Mouse (Mus musculus) hindbrain, embryonic 15.5 days (tissue): ENCODE results near the gene Mef2a. TPM values are rescaled to one million over a fixed set of nuclear protein-coding genes. Genes with fewer than 3 reads are reported as not detected.
A peak's percentile ranks its signal among the peaks of the same experiment; 100 is the strongest.
"Not testable (repeated sequence)": the region's sequence is repeated elsewhere in the genome, so short reads cannot be mapped to it uniquely, and the experiment has no call there.

Source experiments
- ATAC-seq: fragments of 200-750 bp; cut with Nextera tagmentation; 2 replicates; pipeline ENCODE4 v1.8.0; 2017; ENCODE audit warnings: low read depth, moderate number of reproducible peaks, moderate TSS enrichment; ENCODE audit not compliant: low FRiP score
- H3K27ac ChIP-seq: fragments of 300-500 bp; sonication (generic); replicated peaks from 2 replicates; pipeline ENCODE4 v1.5.1; 2015; ENCODE audit warnings: mild to moderate bottlenecking, inconsistent platforms
- H3K27me3 ChIP-seq: fragments of 300-500 bp; sonication (generic); 2 replicates; pipeline ENCODE4 v1.6.1; 2015; ENCODE audit warnings: control low read depth, inconsistent platforms
- H3K36me3 ChIP-seq: fragments of 300-500 bp; sonication (generic); 2 replicates; pipeline ENCODE4 v1.6.1; 2015; ENCODE audit warnings: control low read depth, inconsistent platforms
- H3K4me1 ChIP-seq: fragments of 300-500 bp; sonication (generic); replicated peaks from 2 replicates; pipeline ENCODE4 v1.6.1; 2015; ENCODE audit warnings: control low read depth, inconsistent platforms
- H3K4me2 ChIP-seq: fragments of 300-500 bp; sonication (generic); 2 replicates; pipeline ENCODE4 v1.6.1; 2015; ENCODE audit warnings: moderate library complexity, mild to moderate bottlenecking, inconsistent platforms
- H3K4me3 ChIP-seq: fragments of 300-500 bp; sonication (generic); 2 replicates; pipeline ENCODE4 v1.5.1; 2015; ENCODE audit warnings: mild to moderate bottlenecking, inconsistent platforms
- H3K9ac ChIP-seq: fragments of 300-500 bp; sonication (generic); 2 replicates; pipeline ENCODE4 v1.6.1; 2015; ENCODE audit warnings: inconsistent platforms
- H3K9me3 ChIP-seq: fragments of 300-500 bp; sonication (generic); 2 replicates; pipeline ENCODE4 v1.6.1; 2016; ENCODE audit warnings: control low read depth, inconsistent platforms
- WGBS: fragments of 180-500 bp; shearing (Covaris S2); methylation state at CpG from one replicate; pipeline ENCODE4 v1.1.7; 2015; 5-methylcytosine and 5-hydroxymethylcytosine counted together
- polyA plus RNA-seq: library from polyadenylated mRNA; unstranded; fragments of >200 nt; fragmentation: Nextera tagmentation; extraction: Ambion mirVana; gene quantifications from 2 replicates; pipeline ENCODE4 v1.2.1, GENCODE M21; 2015

The Mef2a gene
- polyA plus RNA-seq, 1 experiment from 2014 or later, result 35.0 TPM

GRCm38 (mm10) chr7:67296419-67296818 lies 76.2 kb downstream of the Mef2a start:
- 91% methylated on average over 1 of the region's 1 CpGs for WGBS
- H3K4me3 ChIP-seq, result no peak overlapping the region
- no peaks in the 10 kb centered on the region for H3K9me3 ChIP-seq
- no peaks in the 10 kb centered on the region for H3K27me3 ChIP-seq
- H3K9ac ChIP-seq, result no peak overlapping the region
- H3K4me2 ChIP-seq, result no peak overlapping the region
- H3K4me1 ChIP-seq, result no peaks in the 10 kb centered on the region
- ATAC-seq, result no peak
- H3K27ac ChIP-seq, result no peak overlapping the region
- no peaks in the 10 kb centered on the region for H3K36me3 ChIP-seq

GRCm38 (mm10) chr7:67291356-67291755 lies 81.3 kb downstream of the Mef2a start:
- 76% methylated on average over 1 of the region's 1 CpGs for WGBS
- Histone ChIP-seq H3K4me3 (no peak overlapping the region), H3K27me3 (no peaks in the 10 kb centered on the region), H3K9me3 (no peaks in the 10 kb centered on the region), H3K4me1 (no peaks in the 10 kb centered on the region), H3K9ac (no peak overlapping the region), H3K36me3 (no peaks in the 10 kb centered on the region), H3K4me2 (no peak overlapping the region), H3K27ac (no peak overlapping the region)
- ATAC-seq, result no peak

DNA sequence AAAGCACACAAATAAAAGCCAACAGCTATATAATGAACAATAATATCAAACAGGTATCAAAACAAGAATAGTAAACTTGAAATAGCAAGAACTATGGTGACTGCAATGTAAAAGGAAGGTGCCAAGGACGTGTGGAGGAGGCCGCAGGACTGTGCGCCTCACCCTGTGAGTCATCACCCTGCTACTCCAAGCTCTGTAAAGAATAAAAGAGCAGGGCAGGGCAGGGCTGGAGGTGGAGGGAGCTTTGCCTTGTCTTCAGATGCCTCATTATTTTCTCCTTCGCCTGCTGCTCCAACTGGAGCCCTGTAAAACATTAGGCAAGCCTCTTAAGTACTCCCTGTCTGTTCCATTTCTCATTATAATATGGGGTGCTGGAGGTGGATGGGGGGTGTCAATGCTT lies 85.2 kb downstream of the Mef2a start:
- H3K4me2 ChIP-seq, result no peak overlapping the region

DNA sequence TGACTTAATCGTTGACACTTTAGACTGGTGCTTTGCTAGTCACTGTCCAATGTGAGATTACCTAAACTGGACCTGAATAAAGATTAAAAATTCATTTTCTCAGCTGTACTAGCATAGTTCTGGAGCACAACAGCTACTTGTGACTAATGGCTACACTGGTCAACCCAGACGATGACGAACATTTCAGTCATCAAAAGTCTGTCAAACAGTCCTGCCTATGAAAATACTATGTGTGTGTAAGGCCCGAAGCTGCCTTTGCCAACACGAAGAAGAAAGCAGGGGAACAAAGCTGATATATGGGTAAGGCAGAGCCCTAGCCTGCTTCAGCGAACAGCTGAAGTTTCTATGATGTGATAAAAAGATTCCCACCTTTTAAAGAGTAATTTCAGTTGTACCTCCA lies 89.1 kb downstream of the Mef2a start:
- Histone ChIP-seq H3K9ac (no peak overlapping the region), H3K9me3 (no peaks in the 10 kb centered on the region), H3K27me3 (no peaks in the 10 kb centered on the region), H3K27ac (no peak overlapping the region), H3K4me3 (no peak overlapping the region), H3K36me3 (no peaks in the 10 kb centered on the region), H3K4me2 (no peak overlapping the region), H3K4me1 (no peaks in the 10 kb centered on the region)
- no peak for ATAC-seq
- 97% methylated on average over 6 of the region's 6 CpGs for WGBS

More for the DNA sequence above, 85.2 kb downstream of the Mef2a start:
- Histone ChIP-seq H3K4me3 (no peak overlapping the region), H3K9me3 (no peaks in the 10 kb centered on the region), H3K27me3 (no peaks in the 10 kb centered on the region), H3K4me1 (no peaks in the 10 kb centered on the region), H3K9ac (no peak overlapping the region), H3K36me3 (no peaks in the 10 kb centered on the region), H3K27ac (no peak overlapping the region)
- WGBS, result 89% methylated on average over 4 of the region's 4 CpGs
- ATAC-seq, result no peak

GRCm38 (mm10) chr7:67270447-67270846 lies 102.2 kb downstream of the Mef2a start:
- H3K4me3 ChIP-seq, H3K4me2 ChIP-seq, H3K9me3 ChIP-seq, H3K27me3 ChIP-seq, ATAC-seq, H3K27ac ChIP-seq, H3K4me1 ChIP-seq, H3K9ac ChIP-seq, H3K36me3 ChIP-seq: not testable (repeated sequence)
- 94% methylated on average over 4 of the region's 4 CpGs for WGBS

GRCm38 (mm10) chr7:67259828-67260563 lies 112.7 kb downstream of the Mef2a start:
- no peak overlapping the region for H3K27ac ChIP-seq
- H3K4me3 ChIP-seq, result no peak overlapping the region
- no peaks in the 10 kb centered on the region for H3K4me1 ChIP-seq
- no peaks in the 10 kb centered on the region for H3K9me3 ChIP-seq
- 0 out of 2 replicates have a peak, but pooled peaks have one; percentile 59 for ATAC-seq
- H3K36me3 ChIP-seq, result peaks cover 26% of the 10 kb centered on the region
- no peak overlapping the region for H3K4me2 ChIP-seq
- WGBS, result 68% methylated on average over 4 of the region's 4 CpGs
- no peaks in the 10 kb centered on the region for H3K27me3 ChIP-seq
- no peak overlapping the region for H3K9ac ChIP-seq

- no peak overlapping the region for H3K9ac ChIP-seq
Observed at GRCm38 (mm10) chr7:67246067-67246466, 126.6 kb downstream of the Mef2a start.

DNA sequence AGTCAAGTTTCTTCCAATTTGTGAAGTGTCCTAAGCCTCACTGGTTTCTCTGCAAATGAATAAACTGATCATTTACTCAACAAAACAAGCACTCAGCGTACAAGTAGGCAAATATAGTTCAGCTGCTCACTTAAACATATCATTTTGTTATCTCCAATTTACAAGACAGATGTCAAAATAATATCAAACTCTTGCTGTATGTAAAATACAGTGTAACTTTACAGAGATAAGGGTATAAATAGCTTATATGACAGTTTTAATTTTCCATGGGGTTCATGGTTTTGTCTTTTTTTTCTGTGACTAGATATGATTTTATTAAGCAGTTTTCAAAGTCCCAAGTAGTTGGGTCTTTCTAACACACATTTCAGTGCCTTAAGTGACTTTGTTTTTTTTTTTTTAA lies 127.4 kb downstream of the Mef2a start:
- 88% methylated on average over 1 of the region's 1 CpGs for WGBS
- H3K36me3 ChIP-seq, result peaks cover 7% of the 10 kb centered on the region
- no peak overlapping the region for H3K4me2 ChIP-seq
- no peak overlapping the region for H3K27ac ChIP-seq
- H3K4me1 ChIP-seq, result no peaks in the 10 kb centered on the region
- ATAC-seq, result no peak
- H3K4me3 ChIP-seq, result no peak overlapping the region
- H3K27me3 ChIP-seq, result no peaks in the 10 kb centered on the region
- H3K9me3 ChIP-seq, result no peaks in the 10 kb centered on the region
- no peak overlapping the region for H3K9ac ChIP-seq

More at GRCm38 (mm10) chr7:67246067-67246466, 126.6 kb downstream of the Mef2a start:
- WGBS, result 81% methylated on average over 2 of the region's 2 CpGs
- H3K27me3 ChIP-seq, result no peaks in the 10 kb centered on the region
- peaks cover 7% of the 10 kb centered on the region for H3K36me3 ChIP-seq
- H3K27ac ChIP-seq, result no peak overlapping the region
- no peak for ATAC-seq
- H3K4me3 ChIP-seq, result no peak overlapping the region
- H3K4me1 ChIP-seq, result no peaks in the 10 kb centered on the region
- no peaks in the 10 kb centered on the region for H3K9me3 ChIP-seq
- H3K4me2 ChIP-seq, result no peak overlapping the region

GRCm38 (mm10) chr7:67243894-67244282 lies 128.8 kb downstream of the Mef2a start:
- Histone ChIP-seq H3K4me3 (no peak overlapping the region), H3K9ac (no peak overlapping the region), H3K27ac (no peak overlapping the region), H3K36me3 (no peaks in the 10 kb centered on the region; the same call in 1 of the 2 replicates), H3K9me3 (no peaks in the 10 kb centered on the region), H3K4me1 (no peaks in the 10 kb centered on the region), H3K27me3 (no peaks in the 10 kb centered on the region), H3K4me2 (no peak overlapping the region)
- 61% methylated on average over 4 of the region's 4 CpGs for WGBS
- ATAC-seq, result no peak

- H3K4me3 ChIP-seq, result no peak overlapping the region
- peak; percentile 54; the same call in 1 of the 2 replicates for ATAC-seq
- no peaks in the 10 kb centered on the region for H3K4me1 ChIP-seq
- no peak overlapping the region for H3K27ac ChIP-seq
- H3K9ac ChIP-seq, result no peak overlapping the region
- H3K4me2 ChIP-seq, result no peak overlapping the region
- no peaks in the 10 kb centered on the region for H3K27me3 ChIP-seq
- no peaks in the 10 kb centered on the region for H3K9me3 ChIP-seq
- WGBS, result 63% methylated on average over 2 of the region's 2 CpGs
- no peaks in the 10 kb centered on the region; the same call in 1 of the 2 replicates for H3K36me3 ChIP-seq
Observed at GRCm38 (mm10) chr7:67243121-67243893, 129.4 kb downstream of the Mef2a start.

DNA sequence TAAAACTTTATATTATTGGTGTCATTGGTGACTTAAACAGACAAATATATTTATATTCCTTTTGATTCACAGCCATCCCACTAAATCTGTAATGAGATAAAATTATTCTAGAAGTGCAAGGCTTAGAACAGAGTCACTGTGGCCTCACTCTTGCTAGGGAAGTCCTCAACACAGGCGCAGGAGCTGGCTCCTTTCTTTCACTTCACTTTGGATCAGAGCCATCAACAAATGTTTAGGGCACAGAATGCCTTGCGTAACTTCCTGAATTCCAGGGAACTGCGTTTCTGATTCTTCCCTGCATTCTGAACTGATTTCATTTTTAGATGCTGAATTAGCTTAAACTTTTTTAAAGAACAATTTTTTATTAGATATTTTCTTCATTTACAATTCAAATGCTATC lies 130.7 kb downstream of the Mef2a start:
- no peak for ATAC-seq
- H3K4me1 ChIP-seq, result no peaks in the 10 kb centered on the region
- no peak overlapping the region for H3K27ac ChIP-seq
- no peak overlapping the region for H3K9ac ChIP-seq
- no peaks in the 10 kb centered on the region for H3K27me3 ChIP-seq
- no peak overlapping the region for H3K4me3 ChIP-seq
- 0 out of 2 replicates have a peak, but pooled peaks cover 9% of the 10 kb centered on the region for H3K36me3 ChIP-seq
- WGBS, result 86% methylated on average over 3 of the region's 3 CpGs
- no peak overlapping the region for H3K4me2 ChIP-seq
- no peaks in the 10 kb centered on the region for H3K9me3 ChIP-seq

DNA sequence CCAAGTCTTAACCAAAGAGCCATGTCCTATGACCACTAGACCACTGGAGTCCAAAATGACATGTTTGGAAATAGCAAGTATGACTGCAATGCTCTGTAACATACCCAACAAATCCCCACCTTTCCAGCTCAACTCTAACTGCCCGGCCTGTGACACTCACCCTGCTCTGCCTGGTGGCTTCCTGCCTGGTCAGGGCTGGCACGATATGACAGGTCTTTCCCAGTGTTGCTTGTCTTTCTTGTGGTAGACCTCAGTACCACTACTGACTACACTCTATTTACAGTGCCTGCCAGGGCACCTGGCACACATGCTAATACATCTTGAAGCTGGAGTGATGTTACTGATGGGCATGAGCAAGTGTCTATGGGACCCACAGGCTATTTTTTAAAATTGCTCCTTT lies 134.9 kb downstream of the Mef2a start:
- H3K27ac ChIP-seq, result no peak overlapping the region
- peaks cover 33% of the 10 kb centered on the region for H3K36me3 ChIP-seq
- WGBS, result 98% methylated on average over 2 of the region's 2 CpGs

More for the DNA sequence above, 134.9 kb downstream of the Mef2a start:
- H3K4me2 ChIP-seq, result no peak overlapping the region
- no peak overlapping the region for H3K4me3 ChIP-seq
- no peaks in the 10 kb centered on the region for H3K27me3 ChIP-seq
- ATAC-seq, result no peak
- no peaks in the 10 kb centered on the region for H3K4me1 ChIP-seq
- H3K9ac ChIP-seq, result no peak overlapping the region
- H3K9me3 ChIP-seq, result no peaks in the 10 kb centered on the region
